Mouse (Mus musculus): ENCODE measurements around the gene Anapc5. TPM values are rescaled to one million over a fixed set of nuclear protein-coding genes. Genes with fewer than 3 reads are reported as not detected.

Gene Anapc5
- polyA plus RNA-seq, 2 experiments from 2014 or later, result 107 to 151 TPM

GRCm38 (mm10) chr5:122767283-122767682 lies 53.9 kb downstream of the Anapc5 start:
- no peak for ATAC-seq

- ATAC-seq, result no peak
These were observed 57.1 kb downstream of the Anapc5 start for GRCm38 (mm10) chr5:122764032-122764464.

- ATAC-seq, result no peak
These were observed 57.7 kb downstream of the Anapc5 start for GRCm38 (mm10) chr5:122763271-122764031.

GRCm38 (mm10) chr5:122756680-122757079 lies 64.5 kb downstream of the Anapc5 start:
- ATAC-seq, result no peak

- ATAC-seq, result no peak
These were observed 65.0 kb downstream of the Anapc5 start for GRCm38 (mm10) chr5:122756144-122756543.

- no peak for ATAC-seq
These were observed 65.5 kb downstream of the Anapc5 start for GRCm38 (mm10) chr5:122755620-122756019.

- no peak for ATAC-seq
These were observed 66.7 kb downstream of the Anapc5 start for GRCm38 (mm10) chr5:122754477-122754876.

- no peak for ATAC-seq
These were observed 73.2 kb downstream of the Anapc5 start for GRCm38 (mm10) chr5:122747950-122748349.

- ATAC-seq, result no peak
These were observed 77.2 kb downstream of the Anapc5 start for GRCm38 (mm10) chr5:122743880-122744422.

Other genes with a start within 250 kb of the Anapc5 start
- 1 to 10 TPM; 6.6 to 7.8 TPM for gene Ift81, start 206.8 kb downstream of the Anapc5 start, polyA plus RNA-seq (2017; shearing (Covaris generic))
- 100 to 1,000 TPM in 1 of 2 experiments, 10 to 100 TPM in 1; 64.6 to 103 TPM for gene P2rx7, start 177.4 kb downstream of the Anapc5 start, polyA plus RNA-seq (2017; shearing (Covaris generic))
- 10 to 100 TPM; 41.2 to 68.7 TPM for gene P2rx4, start 113.8 kb downstream of the Anapc5 start, polyA plus RNA-seq (2017; shearing (Covaris generic))
- 1 to 10 TPM; 2.8 to 2.9 TPM for gene Camkk2, start 41.9 kb downstream of the Anapc5 start, polyA plus RNA-seq (2017; shearing (Covaris generic))
- 10 to 100 TPM; 25.9 to 37.5 TPM for gene Rnf34, start 28.7 kb upstream of the Anapc5 start, polyA plus RNA-seq (2017; shearing (Covaris generic))
- gene Kdm2b, start 168.5 kb upstream of the Anapc5 start, polyA plus RNA-seq (2017; shearing (Covaris generic)), result 10 to 100 TPM; 33.1 to 51.1 TPM
- gene Orai1, start 193.7 kb upstream of the Anapc5 start, polyA plus RNA-seq (2017; shearing (Covaris generic)), result 1 to 10 TPM; 4.2 to 8.1 TPM
- gene Morn3, start 225.7 kb upstream of the Anapc5 start, polyA plus RNA-seq (2017; shearing (Covaris generic)), result 1 to 10 TPM; 5.2 to 6.9 TPM
- 1 to 10 TPM; 3.4 to 4.3 TPM for gene Tmem120b, start 247.1 kb upstream of the Anapc5 start, polyA plus RNA-seq (2017; shearing (Covaris generic))